Mouse (Mus musculus) left cerebral cortex, postnatal 14 days (tissue): ENCODE results near the gene Igf2bp3. TPM values are rescaled to one million over a fixed set of nuclear protein-coding genes. Genes with fewer than 3 reads are reported as not detected.
"Not testable (repeated sequence)": the region's sequence is repeated elsewhere in the genome, so short reads cannot be mapped to it uniquely, and the experiment has no call there.

ENCODE experiments used
- DNase-seq, 2 experiments: peaks; one replicate each; pipeline ENCODE4 v3.0.0; 2021 to 2022; ENCODE audit warnings: low spot score in 2 of 2, mixed read lengths in 1 of 2
- intact Hi-C: fragments of 180-260 bp; cut with DNase I; formaldehyde crosslinking; loops from one replicate; pipeline ENCODE4 v1.15.1; 2025
- long read RNA-seq, 2 experiments: library from polyadenylated mRNA; stranded (forward); transcript quantifications; one replicate each; pipeline ENCODE4 v2.0.0; 2021
- total RNA-seq, 2 experiments: library from RNA; stranded (reverse); gene quantifications; 2 replicates each; pipeline ENCODE4 v1.2.3; 2021

Igf2bp3 gene
- total RNA-seq = under 1 TPM; 0.18 to 0.47 TPM
- long read RNA-seq, experiment 1, partial matches to known transcripts = 0 of 45 reads
- long read RNA-seq, experiment 1, other reads (novel, unspliced or antisense) = 45 of 45 reads
- long read RNA-seq, experiment 2, partial matches to known transcripts = 0 of 30 reads
- long read RNA-seq, experiment 2, other reads (novel, unspliced or antisense) = 30 of 30 reads

DNA sequence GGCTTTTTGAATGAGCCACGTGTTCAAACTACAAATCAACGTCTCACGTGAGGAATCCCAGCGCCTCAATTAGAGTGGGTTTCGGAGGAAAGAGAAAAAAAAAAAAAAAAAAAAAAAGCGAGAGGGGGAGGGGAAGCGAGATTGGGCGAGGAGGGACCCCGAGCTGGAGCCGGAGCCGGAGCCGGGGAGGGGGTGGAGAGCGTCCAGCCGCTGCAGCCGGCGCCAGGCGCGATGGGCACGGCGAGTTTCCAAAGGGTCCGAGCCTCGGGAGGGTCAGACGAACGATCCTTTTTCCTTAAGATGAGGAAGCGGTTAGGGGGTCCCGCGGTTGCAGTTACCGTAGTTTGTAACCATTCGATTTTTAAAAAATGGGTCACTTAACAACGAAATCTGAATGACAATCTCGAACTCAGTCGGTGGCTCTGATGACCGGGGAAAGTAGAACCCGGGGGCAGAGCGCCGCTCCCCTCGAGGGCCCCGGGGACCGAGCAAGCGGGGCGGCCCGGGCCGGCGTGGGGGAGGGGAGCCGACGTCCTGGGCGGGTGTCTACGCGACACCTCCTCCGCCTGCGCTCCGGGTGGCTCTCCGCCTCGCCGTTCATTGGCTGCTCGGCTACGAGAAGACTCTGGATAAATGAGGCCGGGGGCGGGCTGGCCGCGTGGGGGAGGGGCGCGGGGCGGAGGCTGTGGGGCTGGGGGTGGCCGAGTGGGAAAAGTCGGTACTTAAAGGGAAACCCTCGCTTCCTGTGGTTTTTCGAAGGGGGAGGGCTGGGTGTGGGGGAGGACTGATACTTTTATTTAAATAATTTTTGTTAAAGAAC is at the start of gene Igf2bp3:
Gene Igf2bp3, minus strand, starts transcription at position 30 of the 820 bp plus-strand sequence.
- intact Hi-C loops = loop anchor here (5.0 kb wide), 1 partner anchor 1957 kb away; no protein-coding TSS in a partner anchor
- DNase-seq = no peak

GRCm38 (mm10) chr6:49264446-49264845 is 49.7 kb upstream of the Igf2bp3 start:
- DNase-seq, intact Hi-C loops: not testable (repeated sequence)

- DNase-seq = peak; percentile 95 to 97
- intact Hi-C loops = no loop called here
Measured at GRCm38 (mm10) chr6:49263847-49264243, 49.1 kb upstream of the Igf2bp3 start, which contains the start of gene Tra2a. TSS of gene Tra2a (minus strand) at chr6:49264033.

DNA sequence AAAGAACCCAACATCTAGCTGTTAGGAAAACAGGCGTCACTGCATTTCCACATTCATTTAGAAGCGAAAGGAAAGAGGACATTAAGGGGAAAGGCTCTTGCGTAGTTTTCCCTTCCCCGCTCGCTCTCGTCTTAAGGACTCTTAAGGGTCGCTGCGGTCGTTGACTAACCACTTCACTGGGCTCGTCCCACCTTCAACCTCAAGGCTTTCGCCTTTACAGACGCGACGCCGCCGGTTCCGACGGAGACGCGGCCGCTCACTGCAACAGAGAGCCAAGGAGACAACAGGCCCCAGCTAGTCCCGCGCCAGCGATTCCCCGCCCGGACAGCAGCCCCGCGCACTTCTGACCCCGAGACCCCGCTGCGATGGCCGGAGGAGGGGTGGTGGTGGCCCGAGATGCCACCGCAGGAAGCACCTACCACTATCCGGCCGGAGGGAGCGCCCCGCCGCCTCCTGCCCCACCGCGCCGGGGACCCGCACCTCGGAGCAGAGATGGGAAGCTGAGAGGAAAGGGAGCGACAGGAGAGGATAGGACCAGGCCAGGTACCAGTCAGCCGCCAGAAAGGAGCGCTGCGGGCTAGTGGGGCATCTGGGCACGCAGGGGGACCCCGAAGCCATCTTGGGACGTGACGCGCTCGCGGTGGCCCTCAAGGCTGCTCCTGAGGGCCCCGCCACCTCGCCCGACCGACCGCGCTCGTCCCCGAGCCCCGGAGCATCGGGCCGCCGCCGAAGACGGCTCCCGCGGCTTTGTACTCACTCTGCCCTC is 48.5 kb upstream of the Igf2bp3 start:
- intact Hi-C loops = no loop called here
- DNase-seq = peak; percentile 14 to 39

- no peak for DNase-seq
- intact Hi-C loops = no loop called here
Measured at GRCm38 (mm10) chr6:49262421-49262820, 47.7 kb upstream of the Igf2bp3 start.

DNA sequence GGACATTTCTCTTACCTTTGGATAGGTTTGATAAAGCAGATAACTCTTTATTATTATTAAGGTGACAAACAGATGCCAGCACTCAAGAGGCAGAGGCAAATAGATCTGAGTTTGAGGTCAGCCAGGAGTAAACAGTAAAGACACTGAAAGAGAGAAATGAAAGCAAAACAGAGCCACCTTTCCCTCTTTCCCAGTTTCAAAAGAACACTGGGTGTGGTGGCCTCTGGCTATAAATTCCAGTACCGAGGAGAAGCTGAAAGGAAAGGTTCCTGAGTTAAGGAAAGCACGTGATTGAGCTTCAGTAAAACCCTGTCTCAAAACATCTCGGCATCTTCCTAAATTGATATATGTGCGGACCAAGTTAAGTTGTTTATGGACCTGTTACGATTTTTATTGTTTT is 45.0 kb upstream of the Igf2bp3 start:
- DNase-seq = no peak
- intact Hi-C loops = no loop called here

DNA sequence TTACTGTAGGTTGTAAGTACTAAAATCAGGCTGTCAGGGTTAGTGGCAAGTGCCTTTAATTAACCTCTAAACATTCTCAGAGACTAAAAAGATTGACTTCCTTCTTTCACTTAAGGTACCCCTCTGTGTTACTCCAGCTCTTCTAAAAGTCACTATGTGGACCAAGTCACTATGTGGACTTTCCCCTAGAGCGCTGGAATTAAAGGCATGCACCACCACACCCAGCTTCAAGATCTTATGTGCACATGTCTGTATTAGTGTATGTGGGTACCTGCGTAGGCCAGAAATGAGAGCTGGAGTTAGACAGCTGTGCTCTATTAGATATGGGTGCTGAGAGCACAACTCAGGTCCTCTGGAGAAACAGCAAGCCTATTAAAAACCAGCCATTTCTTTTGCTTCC is 43.1 kb upstream of the Igf2bp3 start:
- intact Hi-C loops = no loop called here
- no peak for DNase-seq

DNA sequence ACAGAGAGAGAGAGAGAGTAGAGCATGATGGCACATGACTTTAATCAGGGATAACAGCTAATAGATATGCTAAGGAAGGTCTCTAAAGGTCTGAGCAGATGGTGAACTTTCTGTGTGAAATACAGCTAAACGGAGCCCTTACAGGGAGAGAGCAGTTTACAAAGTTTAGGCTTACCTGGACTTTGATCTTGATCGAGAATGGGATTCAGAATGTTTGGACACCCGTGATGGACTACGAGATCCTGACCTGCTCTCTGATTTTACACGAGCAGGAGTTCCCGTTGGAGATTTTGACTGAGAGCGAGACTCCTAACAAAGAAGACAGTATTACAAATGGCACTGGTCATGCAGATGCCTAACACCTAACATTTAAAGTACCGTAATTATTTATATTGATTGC is 37.5 kb upstream of the Igf2bp3 start:
- intact Hi-C loops = no loop called here
- no peak for DNase-seq

GRCm38 (mm10) chr6:49251199-49251598 is 36.4 kb upstream of the Igf2bp3 start:
- intact Hi-C loops = no loop called here
- DNase-seq = no peak

- peak in 1 of 2 experiments; percentile 18 for DNase-seq
- intact Hi-C loops = no loop called here
Measured at GRCm38 (mm10) chr6:49247246-49247645, 32.5 kb upstream of the Igf2bp3 start.

DNA sequence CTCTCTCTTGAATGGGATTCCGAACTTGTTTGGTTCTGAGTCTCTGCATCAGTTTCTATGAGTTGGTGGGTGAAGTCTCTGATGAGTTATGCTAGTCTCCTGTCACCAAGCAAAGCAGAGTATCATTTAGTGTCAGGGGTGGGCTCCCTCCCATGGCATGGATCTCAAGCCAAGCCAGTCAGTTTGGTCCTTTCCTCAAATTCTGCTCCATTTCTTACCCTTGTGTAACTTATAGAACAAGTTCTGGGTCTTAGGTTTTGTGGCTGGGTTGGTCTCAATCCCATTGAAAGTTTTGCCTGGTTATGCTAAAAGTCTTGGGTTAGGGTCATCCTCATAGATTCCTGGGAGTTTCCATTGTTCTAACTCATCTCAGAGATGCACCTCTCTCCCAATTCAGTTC is 27.6 kb upstream of the Igf2bp3 start:
- intact Hi-C loops = no loop called here
- no peak for DNase-seq

DNA sequence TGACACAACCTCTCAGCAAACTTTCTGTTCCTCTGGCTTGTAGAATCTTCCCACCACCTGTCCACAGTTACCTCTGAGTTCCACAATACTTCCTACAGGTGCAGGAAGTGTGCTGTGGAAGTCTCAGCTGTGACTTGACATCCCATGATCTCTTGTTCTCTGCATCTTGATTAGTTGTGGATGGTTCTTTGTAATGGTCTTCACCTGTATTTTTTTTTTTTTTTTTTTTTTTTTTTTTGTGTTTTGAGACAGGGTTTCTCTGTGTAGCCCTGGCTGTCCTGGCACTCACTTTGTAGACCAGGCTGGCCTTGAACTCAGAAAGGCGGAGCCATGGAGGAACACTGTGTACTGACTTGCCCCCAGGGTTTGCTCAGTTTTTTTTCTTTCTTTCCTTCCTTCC is 26.8 kb upstream of the Igf2bp3 start:
- DNase-seq = no peak
- intact Hi-C loops = no loop called here

DNA sequence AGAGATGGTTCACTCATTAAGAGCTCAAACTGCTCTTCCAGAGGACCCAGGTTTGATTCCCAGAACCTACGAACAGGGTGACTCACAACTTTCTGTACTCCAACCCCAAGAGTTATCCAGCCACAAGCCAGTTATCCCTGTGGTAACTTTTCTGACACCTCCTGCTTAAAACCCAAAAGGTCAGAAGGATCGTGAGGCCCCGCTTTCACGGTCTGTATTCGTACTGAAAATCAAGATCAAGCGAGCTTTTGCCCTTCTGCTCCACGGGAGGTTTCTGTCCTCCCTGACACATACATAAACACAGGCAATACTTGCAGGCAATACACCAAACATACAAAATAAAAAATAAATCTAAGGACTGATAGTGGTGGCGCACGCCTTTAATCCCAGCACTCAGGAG is 21.6 kb upstream of the Igf2bp3 start:
- intact Hi-C loops = no loop called here
- peak; percentile 100 for DNase-seq

DNA sequence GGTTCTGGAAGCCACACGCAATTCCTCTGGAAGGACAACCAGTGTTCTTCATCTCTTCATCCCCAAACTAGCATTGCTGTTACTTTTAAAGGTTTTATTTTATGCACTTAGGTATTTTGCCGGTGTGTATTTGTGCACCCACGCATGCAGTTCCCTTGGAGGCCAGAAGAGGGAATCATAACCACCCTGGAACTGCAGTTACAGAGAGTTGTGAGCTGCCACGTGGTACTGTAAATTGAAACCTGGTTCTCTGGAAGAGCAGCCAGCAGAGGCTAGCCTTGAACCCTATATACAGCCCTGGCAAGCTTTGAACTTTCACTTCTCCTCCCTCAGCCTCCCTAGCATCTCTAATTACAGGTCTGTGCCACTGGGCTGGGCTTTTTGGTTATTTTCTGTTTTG is 18.6 kb upstream of the Igf2bp3 start:
- no peak for DNase-seq
- intact Hi-C loops = no loop called here

DNA sequence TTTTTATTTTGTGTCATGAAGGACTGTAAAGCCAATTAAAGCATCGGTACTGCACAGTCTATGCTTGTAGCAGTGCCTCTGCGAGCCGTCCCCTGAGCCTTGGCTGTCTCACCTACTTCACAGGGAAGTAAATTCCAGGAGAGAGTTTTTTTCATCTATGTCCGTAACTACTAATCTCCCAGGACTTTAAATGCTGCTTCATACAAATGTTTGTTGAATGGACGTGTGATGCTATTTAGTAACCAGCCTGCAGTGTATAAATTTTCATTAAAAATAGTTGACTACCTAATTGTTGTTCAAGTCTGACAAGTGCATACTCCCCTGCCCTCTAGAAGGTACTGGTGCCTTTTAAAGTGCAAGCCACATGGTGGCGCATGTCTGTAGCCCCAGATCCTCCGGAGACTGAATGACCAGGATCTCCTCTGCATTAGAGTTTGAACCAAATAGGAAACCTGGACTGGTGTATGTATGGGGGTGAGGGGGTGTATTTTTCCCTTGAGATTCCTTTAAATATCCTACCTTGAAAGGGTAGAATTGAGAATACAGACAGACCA is 13.4 kb upstream of the Igf2bp3 start:
- intact Hi-C loops = loop anchor here (2.0 kb wide), 1 partner anchor 171 kb away; no protein-coding TSS in a partner anchor
- DNase-seq = no peak

DNA sequence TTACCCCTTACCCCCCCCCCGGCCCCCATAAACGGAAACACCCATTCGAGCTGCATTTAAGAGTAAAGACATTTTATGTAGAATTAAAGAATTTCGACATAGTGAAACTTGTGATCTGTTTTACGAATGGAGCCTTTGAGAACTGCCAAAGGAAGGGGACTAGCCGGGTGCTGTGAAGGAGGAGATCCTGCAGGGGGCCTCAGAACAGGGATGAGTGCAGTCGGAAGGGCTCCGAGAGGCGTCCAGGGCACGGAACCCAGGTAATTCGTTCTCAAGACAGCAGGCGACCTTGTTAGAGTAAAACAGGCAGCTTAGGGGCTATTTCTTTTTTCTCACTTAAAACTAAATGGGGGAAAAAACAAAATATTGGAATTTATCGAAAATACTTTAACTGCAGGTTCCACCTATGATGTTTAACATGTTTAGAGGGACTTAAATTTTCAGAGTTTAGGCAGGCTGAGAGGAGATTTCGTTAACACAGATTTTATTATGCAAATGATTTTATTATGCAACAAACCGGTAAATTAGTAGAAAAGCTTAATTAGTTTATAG is 12.5 kb upstream of the Igf2bp3 start:
- DNase-seq = no peak
- intact Hi-C loops = no loop called here

GRCm38 (mm10) chr6:49225728-49226123 is 11.0 kb upstream of the Igf2bp3 start:
- no peak for DNase-seq

GRCm38 (mm10) chr6:49224923-49225727 is 10.4 kb upstream of the Igf2bp3 start:
- DNase-seq = no peak
- intact Hi-C loops = no loop called here

More at GRCm38 (mm10) chr6:49225728-49226123, 11.0 kb upstream of the Igf2bp3 start:
- intact Hi-C loops = no loop called here

GRCm38 (mm10) chr6:49221906-49222305 is 7.1 kb upstream of the Igf2bp3 start:
- intact Hi-C loops = no loop called here
- DNase-seq = no peak
